Mouse (Mus musculus) ovary, adult 18-20 months (tissue): ENCODE data around the gene C2.
"Not testable (repeated sequence)": the region's sequence is repeated elsewhere in the genome, so short reads cannot be mapped to it uniquely, and the experiment has no call there.

Experiments
- DNase-seq: peaks from one replicate; pipeline ENCODE4 v3.0.0; 2022; ENCODE audit warnings: low spot score, mixed read lengths

The C2 gene

DNA sequence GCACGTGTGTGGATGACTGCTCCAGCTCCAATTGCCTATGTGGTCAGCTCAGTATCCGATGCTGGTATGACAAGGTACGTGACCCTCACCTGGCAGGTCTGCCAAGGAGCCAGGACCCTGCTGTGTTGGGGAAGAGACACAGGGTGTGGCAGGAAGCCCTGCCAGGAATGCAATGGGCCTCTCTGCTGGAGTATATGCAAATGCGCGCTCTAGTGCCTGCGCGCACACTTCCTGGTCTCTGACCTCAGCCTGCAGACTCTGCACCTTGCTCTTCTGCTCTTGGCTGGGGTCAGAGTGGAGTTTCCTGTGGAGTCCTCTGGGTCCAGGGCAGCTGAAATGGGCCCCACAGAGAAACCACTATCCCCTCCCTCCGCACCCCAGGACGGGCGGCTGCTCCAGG lies 12.9 kb upstream of the C2 start:
- no peak for DNase-seq

DNA sequence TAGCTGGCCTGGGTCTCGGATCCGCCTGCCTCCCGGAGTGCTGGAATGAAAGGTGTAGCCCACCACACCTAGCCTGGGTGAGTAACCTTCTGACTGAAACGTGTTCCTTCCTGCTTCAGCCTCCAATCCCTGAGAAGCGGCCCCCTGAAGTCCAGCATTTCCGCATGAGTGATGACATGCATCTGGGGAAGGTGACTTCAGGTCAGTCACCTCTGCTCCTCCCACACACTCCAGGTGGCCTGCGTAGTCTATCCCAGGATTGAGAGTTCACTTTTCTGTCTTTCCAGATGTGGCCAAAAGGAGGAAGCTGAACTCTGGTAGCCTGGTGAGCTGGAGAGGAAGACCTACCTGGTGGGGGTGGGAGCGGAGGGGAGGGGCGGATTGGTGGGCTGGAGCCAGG lies 4.8 kb upstream of the C2 start:
- no peak for DNase-seq

DNA sequence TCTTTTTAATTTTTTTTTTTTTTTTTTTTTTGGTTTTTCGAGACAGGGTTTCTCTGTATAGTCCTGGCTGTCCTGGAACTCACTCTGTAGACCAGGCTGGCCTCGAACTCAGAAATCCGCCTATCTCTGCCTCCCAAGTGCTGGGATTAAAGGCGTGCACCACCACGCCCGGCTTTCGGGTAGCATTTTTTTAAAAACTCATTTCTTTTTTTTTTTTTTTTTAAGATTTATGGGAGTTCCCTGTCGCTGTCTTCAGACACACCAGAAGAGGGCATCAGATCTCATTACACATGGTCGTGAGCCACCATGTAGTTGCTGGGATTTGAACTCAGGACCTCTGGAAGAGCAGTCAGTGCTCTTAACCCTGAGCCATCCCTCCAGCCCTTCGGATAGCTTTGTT lies 3.9 kb upstream of the C2 start:
- not testable (repeated sequence) for DNase-seq

DNA sequence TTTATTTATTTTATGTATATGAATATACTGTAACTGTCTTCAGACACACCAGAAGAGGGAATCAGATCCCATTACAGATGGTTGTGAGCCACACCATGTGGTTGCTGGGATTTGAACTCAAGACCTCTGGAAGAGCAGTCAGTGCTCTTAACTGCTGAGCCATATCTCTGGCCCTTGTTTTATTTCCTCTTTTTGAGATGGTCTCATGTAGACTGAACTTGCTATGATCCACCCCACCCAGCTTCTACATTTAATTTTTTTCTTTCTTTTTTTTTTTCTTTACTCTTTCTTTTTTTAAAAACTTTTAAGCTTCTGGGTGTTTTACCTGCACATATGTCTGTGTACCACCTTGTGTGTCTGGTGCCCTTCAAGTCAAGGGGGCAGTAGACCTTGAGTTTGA lies 2.8 kb upstream of the C2 start:
- DNase-seq = not testable (repeated sequence)

DNA sequence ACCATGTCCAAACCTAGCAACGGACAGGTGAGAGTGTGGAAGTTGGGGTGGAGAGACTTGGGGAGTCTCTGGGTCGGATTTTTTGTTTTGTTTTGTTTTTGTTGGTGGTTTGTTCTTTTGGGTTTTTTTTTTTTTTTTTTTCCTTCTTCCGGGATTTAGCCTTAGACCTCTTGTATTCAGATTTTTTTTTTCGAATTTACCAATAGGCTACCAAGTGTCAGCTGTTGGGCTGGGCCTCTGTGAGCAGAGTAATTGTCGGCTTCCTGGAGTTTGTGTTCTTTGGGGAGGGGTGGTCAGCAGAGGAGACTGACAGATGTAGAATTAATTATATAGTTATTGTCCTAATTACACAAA lies 1.8 kb upstream of the C2 start:
- DNase-seq = no peak

DNA sequence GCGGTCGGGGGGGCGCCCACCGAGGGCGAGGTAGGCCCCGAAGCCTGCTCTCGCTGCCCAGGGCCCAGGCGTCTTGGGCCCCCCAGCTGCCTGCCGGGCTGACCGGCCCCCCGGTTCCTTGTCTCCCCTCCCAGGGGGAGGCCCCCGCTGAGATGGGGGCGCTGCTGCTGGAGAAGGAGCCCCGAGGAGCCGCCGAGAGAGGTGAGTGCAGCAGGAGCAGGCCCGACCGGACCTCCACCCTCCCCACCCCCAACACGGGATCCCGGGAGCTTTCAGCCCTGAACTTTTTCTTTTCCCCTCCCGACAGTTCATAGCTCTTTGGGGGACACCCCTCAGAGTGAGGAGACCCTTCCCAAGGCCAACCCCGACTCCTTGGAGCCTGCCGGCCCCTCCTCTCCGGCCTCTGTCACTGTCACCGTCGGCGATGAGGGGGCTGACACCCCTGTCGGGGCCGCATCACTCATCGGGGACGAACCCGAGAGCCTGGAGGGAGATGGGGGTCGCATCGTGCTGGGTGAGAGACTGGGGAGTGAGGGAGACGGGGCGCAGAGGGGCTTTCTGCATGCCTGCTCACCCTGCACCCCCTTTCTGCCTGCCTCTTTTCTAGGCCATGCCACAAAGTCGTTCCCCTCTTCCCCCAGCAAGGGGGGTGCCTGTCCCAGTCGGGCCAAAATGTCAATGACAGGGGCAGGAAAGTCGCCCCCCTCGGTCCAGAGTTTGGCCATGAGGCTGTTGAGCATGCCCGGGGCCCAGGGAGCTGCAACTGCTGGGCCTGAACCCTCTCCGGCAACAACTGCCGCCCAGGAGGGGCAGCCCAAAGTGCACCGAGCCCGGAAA lies 1.2 kb upstream of the C2 start:
- DNase-seq = no peak

DNA sequence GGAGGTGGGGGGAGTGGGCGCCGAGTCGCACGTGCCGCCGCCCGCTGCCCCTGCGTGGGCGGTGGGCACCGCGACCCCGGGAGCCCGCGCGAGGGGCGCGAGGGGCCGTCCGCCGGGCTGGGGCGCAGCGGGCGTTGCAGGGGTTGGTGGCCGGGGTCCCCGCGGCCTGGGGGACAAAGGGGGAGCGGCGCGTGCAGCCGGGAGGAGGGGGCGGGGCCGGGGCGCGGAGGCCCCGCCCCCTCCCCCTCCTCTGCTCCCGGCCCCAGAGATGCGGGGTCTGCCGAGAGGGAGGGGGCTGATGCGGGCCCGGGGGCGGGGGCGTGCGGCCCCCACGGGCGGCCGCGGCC lies 614 bp upstream of the C2 start:
- no peak for DNase-seq

DNA sequence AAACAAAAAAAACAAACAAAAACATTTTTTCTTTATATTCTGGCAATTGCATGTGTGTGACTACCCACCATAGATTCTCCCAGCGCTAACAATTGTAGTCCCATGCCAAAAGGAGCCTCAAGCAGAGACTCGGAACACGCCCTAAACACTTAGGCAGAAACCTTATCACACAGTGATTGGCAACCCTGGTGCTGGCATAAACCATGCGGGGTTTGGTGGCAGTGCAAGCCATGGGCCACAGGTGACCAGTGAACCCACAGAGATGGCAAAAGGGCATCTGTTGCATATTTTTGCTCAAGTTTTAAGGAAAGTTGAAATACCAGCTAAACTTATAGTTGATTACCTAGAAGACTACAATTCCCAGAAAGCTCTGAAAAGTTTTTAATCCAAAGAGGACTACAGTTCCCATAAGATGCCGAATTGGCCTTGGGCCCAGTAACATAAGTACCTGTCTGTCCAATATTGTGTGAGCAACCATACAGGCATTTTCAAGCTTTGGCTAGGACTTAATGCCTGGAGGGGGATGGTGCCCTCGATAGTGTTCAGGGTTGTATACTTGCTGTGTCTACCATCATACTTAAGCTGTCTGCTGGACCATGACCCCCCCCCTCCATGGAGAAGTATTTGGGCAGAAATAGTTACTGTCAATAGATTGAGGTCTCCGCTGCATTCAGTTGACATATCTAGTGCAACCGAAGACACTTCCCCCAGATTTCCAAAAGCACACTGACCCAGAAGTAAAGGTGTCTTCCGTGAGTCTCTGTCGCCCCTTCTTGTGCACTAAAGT lies 499 bp downstream of the C2 start:
- DNase-seq = no peak

DNA sequence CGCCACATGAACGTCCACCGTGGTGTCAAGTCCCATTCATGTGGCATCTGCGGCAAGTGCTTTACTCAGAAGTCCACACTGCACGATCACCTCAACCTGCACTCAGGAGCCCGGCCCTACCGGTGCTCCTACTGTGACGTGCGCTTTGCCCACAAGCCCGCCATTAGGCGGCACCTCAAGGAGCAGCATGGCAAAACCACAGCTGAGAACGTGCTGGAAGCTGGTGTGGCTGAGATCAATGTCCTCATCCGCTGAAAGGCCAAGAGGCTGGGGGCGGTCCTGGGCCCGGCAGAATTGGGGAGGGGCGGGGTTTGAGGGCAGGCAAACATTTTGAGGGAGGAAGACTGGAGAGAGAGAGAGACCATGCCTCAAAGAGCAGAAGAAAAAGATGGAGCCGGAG lies 1.7 kb downstream of the C2 start:
- DNase-seq = no peak

DNA sequence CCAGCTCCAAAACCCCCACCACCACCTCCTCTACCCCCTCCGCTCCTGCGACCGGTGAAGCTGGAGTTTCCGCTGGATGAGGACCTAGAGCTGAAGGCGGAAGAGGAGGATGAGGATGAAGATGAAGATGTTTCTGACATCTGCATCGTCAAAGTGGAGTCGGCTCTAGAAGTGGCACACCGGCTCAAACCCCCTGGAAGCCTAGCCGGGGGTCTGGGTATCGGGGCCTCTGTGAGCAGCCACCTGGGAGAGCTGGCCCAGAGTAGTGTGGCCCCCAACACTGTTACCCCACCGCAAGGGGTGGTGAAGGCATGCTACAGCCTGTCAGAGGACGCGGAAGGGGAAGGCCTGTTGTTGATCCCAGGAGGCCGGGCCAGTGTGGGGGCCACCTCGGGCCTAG lies 2.3 kb downstream of the C2 start:
- DNase-seq = no peak

DNA sequence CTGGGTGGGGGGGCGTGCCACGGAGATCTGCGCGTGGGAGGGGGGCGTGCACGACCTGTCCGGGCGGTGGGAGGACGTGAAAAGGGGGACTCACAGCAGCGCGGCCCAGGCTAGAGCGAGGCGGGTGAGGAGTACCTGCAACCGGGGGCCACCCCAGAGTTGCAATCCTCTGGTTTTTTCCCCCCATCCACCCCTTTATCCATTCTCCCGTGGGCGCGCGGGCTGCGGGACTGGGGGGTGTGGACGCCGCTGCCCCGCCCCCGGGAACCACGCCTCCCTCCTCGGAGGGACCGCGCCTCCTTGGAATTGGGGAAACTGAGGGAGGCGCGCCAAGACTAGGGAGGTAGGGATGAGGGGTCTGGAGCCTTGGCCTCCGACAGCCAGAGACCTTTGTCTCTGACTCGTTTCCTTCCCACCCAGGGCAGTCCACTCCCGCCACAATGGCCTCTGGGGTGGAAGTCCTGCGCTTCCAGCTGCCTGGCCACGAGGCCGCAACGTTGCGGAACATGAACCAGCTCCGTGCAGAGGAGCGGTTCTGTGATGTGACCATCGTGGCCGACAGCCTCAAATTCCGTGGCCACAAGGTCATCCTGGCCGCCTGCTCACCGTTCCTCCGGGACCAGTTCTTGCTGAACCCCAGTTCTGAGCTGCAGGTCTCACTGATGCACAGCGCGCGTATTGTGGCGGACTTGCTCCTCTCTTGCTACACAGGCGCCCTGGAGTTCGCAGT lies 3.1 kb downstream of the C2 start:
- peak; percentile 53 for DNase-seq

DNA sequence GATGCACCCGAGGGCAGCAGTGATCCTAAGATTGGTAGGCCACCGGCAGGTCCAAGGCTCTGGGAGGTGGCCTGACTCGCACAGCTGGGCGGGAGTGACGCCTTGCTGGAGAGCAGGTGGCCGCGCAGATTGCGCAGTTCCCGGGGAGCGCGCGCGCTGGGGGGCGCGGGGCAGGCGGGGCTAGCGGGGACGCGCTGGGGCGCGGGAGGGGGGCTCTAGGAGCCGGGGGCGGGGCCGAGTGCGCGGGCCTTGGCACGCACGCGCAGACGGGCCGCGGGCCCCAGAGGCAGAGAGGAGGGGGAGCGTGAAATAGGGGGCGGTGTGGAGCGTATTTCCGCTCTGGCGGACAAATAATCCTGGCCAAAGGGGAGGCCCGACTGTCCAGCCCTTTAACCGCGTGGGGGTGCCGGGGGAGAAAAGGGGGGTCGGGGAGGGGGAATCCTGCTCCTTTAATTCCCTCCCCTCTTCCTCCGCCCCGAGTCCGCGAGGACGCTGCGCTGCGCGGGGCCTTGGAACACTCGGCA lies 3.9 kb downstream of the C2 start:
- DNase-seq = peak; percentile 94

DNA sequence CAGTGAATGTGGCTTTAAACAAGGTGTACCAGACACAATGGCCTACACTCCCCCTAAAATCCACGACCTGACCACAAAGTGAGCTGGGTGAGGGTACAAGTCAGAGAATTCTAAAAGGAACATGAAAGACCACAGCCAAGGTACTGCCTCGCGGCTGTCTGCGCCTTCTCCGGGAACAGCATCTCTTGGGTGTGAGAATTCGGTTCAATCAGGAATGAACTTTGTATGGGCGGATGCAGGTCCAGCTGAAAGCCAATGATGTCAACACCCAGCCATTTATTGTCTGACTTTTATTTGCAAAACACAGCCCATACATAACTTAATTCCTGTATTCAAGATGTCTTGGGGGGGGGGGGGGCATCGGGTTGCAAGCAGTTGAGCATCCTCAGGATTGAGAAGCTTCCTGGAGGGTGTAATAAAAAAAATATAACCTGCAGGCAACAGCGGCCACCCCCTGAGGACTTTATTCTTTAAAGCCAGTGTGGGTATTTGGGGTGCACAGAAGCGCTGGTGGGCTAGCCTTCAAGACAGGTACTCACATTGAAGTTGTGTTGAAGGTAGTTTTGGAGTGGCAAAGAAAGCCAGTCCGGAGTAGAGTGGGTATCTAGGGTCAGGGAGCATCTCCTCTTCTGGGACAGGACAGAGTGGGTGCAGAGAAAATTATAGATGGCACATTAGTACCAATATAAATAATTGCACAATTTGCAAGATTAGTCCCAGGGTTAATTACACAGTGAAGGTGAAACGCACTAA lies 4.8 kb downstream of the C2 start:
- DNase-seq = no peak

DNA sequence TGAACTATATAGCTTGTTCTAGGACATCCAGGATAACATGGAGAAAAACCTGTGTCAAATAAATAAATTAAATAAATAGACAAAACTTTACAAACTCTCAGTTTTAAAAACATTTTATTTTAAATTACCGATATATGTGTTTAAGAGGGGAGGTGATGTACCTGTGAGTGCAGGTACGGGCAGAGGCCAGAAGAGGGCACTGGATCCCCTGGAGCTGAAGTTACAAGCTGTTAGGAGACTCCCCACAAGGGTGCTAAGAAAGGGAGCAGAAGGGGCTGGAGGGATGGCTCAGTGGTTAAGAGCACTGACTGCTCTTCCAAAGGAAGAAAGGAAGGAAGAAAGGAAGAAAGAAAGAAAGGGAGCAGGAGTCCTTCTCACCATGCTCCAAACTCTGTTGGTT lies 6.7 kb downstream of the C2 start:
- DNase-seq = no peak

DNA sequence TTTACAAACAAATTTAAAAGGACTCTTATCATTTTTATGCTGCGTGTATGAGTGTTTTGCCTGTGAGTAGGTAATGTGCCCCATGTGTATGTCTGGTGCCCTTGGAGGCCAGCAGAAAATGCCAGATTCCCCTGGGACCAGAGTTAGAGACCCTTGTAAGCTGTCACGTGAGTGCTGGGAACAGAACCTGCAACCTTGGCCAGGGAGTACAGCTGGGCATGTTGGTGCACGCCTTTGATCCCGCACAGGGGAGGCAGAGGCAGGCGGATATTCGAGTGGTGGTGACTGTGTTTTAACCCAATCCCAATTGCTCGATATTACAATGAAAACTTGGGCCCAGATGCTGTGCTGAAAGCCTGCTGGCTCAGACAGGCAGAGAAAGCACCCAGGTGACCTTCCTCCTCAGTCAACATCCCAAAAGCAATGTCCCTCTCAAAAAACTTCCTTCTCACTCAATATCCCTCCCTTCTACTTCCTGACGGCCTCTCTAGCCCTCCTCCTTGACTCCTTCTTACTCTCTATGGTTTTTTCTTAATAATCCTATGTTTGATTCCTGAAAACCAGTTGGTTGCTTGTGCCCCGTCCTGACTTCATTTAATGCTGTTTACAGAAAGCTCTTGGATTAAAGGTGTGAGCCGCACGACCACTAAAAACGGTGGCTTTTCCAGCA lies 7.9 kb downstream of the C2 start:
- no peak for DNase-seq

DNA sequence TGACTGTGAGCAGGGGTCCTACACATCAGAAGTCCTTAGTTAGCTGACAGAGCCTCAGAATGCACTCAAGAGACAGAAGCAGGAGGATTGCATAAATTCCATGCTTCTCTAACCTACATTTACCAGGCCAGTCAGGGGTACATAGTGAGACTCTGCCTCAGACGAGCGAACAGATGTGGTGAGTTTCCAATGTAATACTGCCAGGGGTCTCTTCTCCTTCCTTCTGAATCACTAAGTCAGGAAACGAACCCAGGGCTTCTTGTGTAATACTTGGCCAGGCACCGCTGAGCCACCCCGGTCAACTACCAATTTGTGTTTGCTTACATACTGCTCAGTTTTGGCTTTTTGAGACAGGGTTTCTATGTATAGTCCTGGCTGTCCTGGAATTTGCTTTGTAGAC lies 10.1 kb downstream of the C2 start:
- no peak for DNase-seq

DNA sequence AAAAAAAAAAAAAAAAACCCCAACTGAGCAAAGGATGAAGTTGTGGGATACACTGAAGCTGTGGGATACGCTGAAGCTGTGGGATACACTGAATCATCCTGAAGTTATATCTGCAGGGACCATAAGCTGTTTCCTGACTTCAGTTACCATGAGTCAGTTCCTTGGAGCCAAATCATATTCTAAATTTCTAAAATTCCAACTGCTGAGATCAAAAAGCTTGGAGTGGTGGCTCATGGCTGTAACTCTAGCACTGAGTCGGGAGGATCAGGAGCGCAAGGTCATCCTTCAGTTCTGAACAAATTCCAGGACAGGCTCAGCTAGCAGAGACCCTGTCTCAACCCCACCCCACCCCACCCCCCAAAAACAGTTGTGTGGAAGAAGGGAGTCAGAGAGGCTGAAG lies 12.4 kb downstream of the C2 start:
- no peak for DNase-seq

DNA sequence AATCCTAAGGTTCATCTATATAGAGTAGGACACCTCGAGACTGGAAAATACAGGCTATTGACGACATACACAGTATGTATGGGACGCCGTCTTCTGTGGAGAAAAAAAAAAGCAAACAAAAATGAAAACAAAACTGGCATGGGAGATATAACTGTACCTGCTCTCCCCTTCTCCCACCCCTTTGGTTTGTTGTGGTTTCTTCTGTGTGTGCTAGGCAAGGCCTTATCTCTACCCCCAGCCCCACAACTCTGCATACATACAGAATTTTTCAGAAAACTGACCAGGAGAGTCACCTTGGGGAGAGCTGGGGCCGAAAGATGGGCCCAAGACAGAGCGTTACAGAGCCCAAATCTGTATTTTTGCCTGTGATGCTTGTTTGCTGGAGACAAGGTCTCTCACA lies 13.4 kb downstream of the C2 start:
- no peak for DNase-seq

DNA sequence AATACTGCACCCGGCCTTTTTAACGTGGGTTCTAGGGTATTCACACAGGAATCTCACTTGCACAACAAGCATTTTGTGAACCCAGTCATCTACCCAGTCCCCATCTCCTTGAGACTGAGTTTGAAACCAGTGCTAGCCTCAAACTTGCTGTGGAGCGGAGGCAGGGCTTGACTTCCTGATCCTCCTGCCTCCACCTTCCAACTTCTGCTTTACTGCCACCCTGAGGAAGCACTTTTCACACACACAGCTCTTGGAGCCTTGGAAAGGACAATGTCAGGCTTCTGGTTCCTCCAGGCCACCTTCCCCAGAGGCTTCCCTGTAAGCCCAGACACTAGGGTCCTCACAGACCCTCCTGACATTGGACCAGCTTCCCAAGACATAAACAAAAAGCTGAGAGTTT lies 14.7 kb downstream of the C2 start:
- DNase-seq = no peak

DNA sequence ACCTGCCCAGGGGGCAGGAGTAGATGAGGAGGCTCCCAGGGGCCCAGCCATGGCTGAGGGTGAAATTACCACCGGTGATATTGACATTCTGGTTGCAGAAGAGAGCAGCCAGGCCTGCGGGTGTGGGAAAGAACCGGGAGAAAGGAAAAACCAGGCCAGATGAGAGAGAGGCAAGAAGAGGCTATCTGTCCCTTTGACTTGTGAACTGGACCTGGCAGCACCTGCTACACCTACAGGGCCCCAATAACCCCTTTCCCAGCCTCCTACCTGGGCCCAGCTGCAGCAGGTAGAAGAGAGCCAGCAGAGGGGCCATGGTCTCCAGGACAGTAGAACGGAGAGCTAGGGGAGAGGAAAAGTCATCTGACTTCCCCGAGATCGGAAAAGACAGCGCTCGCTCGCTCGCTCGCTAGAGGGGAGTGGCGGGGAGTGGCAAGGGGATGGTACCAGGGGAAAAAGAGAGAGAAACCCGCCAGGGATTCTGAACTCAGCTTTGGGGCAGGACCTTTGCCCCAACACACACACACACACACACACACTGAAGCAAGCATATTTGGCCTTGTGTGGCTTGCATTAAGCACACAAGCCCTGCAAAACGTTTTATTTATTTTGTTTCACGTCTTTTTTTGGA lies 16.3 kb downstream of the C2 start, which contains the start of gene Gm20547:
Gene Gm20547, minus strand, starts transcription at position 360 of the 628 bp plus-strand sequence.
- no peak for DNase-seq

DNA sequence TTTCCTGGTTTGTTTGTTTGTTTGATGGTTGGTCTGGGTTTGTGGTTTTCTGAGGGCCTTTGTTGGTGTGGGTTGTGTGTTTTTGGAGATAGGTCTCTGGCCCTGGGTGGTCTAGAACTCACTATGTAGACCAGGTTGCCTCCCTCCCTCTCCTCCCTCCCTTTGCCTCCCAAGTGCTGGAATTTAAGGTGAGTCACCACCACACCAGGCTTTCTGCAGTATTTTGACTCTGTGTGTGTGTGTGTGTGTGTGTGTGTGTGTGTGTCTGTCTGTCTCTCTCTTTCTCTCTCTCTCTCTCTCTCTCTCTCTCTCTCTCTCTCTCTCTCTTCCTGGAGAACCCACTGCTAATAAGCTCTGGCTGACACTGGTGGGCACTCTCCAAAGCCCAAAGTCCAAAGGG lies 16.9 kb downstream of the C2 start:
- no peak for DNase-seq
